Mouse (Mus musculus): Measurements from ENCODE around the gene Slc16a1. TPM values are rescaled to one million over a fixed set of nuclear protein-coding genes. Genes with fewer than 3 reads are reported as not detected.
A peak's percentile ranks its signal among the peaks of the same experiment; 100 is the strongest.

Gene Slc16a1
- polyA plus RNA-seq, 1 experiment from 2014 or later = 53.5 TPM

DNA sequence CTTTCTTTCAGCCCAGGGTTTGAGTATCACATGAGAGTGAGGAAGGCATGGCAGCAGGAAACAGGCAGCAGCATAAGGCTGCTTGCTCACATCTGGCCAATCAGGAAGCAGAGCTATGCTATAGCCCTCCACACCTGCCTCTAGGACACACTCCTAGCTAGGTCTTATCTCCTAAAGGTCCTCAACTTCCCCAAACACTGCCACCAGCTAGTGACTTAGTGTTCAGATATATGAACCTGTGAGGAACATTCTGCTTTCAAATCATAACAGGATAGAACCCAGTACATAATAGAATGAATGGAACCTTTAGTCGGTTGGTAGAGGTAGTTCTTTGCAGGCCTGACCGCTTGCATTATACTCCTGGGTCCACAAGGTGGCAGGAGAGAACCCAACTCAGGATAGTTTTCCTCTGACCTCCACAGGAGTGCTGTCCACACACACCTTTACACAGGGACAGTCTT, 5.4 kb downstream of the Slc16a1 start:
- H3K27me3 ChIP-seq (ENCODE audit: low read depth, poor library complexity, severe bottlenecking) = no peaks in the 10 kb centered on the region
- no peak overlapping the region for H3K27ac ChIP-seq
- DNase-seq (ENCODE audit: low spot score) = peak; percentile 40
- WGBS = 11% methylated on average over 2 of the region's 2 CpGs
- no peaks in the 10 kb centered on the region for H3K9me3 ChIP-seq (replicated peaks)
- peaks cover 24% of the 10 kb centered on the region for H3K4me1 ChIP-seq
- no peaks in the 10 kb centered on the region for H3K36me3 ChIP-seq
- no peak overlapping the region for H3K4me3 ChIP-seq

GRCm38 (mm10) chr3:104644371-104644770, 5.9 kb downstream of the Slc16a1 start:
- Histone ChIP-seq H3K27me3 (ENCODE audit: low read depth, poor library complexity, severe bottlenecking) (no peaks in the 10 kb centered on the region), H3K9me3 (replicated peaks) (no peaks in the 10 kb centered on the region), H3K4me3 (no peak overlapping the region), H3K4me1 (peaks cover 18% of the 10 kb centered on the region), H3K27ac (no peak overlapping the region), H3K36me3 (peaks cover 4% of the 10 kb centered on the region; the same call in 1 of the 2 replicates)
- no peak for DNase-seq (ENCODE audit: low spot score)
- WGBS = 93% methylated on average over 1 of the region's 1 CpGs

DNA sequence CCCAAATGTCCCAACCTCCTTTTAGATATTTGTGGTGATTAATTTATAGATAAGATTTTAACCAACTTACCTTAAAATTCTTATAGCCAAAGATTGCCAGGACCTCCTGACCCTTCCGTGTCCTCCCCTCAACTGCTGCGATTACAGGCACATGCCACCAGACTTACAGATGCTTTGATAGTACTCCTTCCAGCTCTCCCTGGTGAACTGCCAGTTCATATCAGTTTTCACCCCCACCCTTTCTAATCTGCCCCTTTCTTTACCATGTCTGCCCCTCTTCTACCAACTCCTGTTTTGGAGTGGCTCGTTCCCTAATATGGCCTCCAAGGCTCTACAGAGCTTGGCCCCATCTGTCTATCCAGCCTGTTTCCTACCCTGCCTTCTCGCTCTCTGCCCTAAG, 15.8 kb downstream of the Slc16a1 start:
- Histone ChIP-seq H3K9me3 (replicated peaks) (no peaks in the 10 kb centered on the region), H3K4me3 (no peak overlapping the region), H3K27ac (no peak overlapping the region), H3K4me1 (no peaks in the 10 kb centered on the region), H3K27me3 (ENCODE audit: low read depth, poor library complexity, severe bottlenecking) (no peaks in the 10 kb centered on the region), H3K36me3 (peaks cover 76% of the 10 kb centered on the region)
- 93% methylated on average over 4 of the region's 4 CpGs for WGBS
- no peak for DNase-seq (ENCODE audit: low spot score)

DNA sequence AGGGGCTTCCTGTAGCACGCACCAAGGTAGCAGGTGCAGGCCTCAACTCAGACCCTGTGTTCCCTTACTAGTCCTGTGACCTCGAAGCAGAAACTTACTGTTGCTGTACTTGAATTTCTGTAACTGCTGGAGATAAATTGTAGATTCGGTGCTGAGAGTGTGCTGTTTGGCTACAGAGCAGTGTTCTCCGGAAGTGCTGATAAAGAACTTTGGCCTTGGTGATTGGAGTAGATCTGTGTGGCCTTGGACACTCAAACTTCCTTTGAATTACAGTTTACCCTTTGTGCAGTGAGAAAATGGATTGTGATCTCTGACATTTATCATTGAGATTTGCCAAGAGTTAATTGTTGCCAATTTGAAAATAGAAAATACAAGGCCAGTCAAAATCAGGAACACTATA, 16.5 kb downstream of the Slc16a1 start:
- H3K9me3 ChIP-seq (replicated peaks) = no peaks in the 10 kb centered on the region
- H3K4me1 ChIP-seq = no peaks in the 10 kb centered on the region
- peaks cover 73% of the 10 kb centered on the region for H3K36me3 ChIP-seq
- H3K27ac ChIP-seq = no peak overlapping the region
- H3K27me3 ChIP-seq (ENCODE audit: low read depth, poor library complexity, severe bottlenecking) = no peaks in the 10 kb centered on the region
- H3K4me3 ChIP-seq = no peak overlapping the region
- WGBS = 94% methylated on average over 4 of the region's 4 CpGs
- DNase-seq (ENCODE audit: low spot score) = no peak

- Histone ChIP-seq H3K4me1 (peaks cover 9% of the 10 kb centered on the region; the same call in 1 of the 2 replicates), H3K36me3 (peaks cover 46% of the 10 kb centered on the region)
- WGBS = 92% methylated on average over 2 of the region's 2 CpGs
Observed at GRCm38 (mm10) chr3:104658706-104659105, 20.2 kb downstream of the Slc16a1 start.

GRCm38 (mm10) chr3:104659758-104660157, 21.3 kb downstream of the Slc16a1 start:
- no peak overlapping the region for H3K27ac ChIP-seq
- 87% methylated on average over 4 of the region's 4 CpGs for WGBS
- peaks cover 9% of the 10 kb centered on the region; the same call in 1 of the 2 replicates for H3K4me1 ChIP-seq
- H3K27me3 ChIP-seq (ENCODE audit: low read depth, poor library complexity, severe bottlenecking) = no peaks in the 10 kb centered on the region
- no peaks in the 10 kb centered on the region for H3K9me3 ChIP-seq (replicated peaks)
- no peak overlapping the region for H3K4me3 ChIP-seq
- H3K36me3 ChIP-seq = peaks cover 35% of the 10 kb centered on the region
- no peak for DNase-seq (ENCODE audit: low spot score)

More at GRCm38 (mm10) chr3:104658706-104659105, 20.2 kb downstream of the Slc16a1 start:
- H3K27ac ChIP-seq = no peak overlapping the region
- no peak for DNase-seq (ENCODE audit: low spot score)
- H3K4me3 ChIP-seq = no peak overlapping the region
- H3K9me3 ChIP-seq (replicated peaks) = no peaks in the 10 kb centered on the region
- no peaks in the 10 kb centered on the region for H3K27me3 ChIP-seq (ENCODE audit: low read depth, poor library complexity, severe bottlenecking)

DNA sequence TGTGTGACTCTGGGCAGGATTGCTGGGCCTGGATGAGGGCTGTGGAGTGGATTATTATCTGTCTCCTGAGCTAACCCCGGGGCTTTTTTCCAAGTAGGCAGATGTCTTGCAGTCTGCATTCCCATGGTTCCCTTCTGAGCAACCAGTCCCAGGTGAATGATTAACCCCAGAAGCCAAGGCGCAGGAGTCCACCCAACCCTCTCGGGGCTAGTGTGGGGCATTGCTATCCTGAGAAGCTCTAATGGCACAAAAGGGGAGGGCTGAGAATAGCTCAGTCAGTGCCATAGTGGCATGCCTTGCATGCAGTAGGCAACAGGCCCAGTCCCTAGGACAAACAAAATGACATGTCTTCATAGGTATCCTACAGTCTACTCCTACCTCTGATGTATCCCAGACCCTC, 22.1 kb downstream of the Slc16a1 start:
- 79% methylated on average over 3 of the region's 3 CpGs for WGBS
- Histone ChIP-seq H3K4me3 (no peak overlapping the region), H3K9me3 (replicated peaks) (no peaks in the 10 kb centered on the region), H3K27me3 (ENCODE audit: low read depth, poor library complexity, severe bottlenecking) (no peaks in the 10 kb centered on the region), H3K27ac (no peak overlapping the region), H3K36me3 (peaks cover 27% of the 10 kb centered on the region), H3K4me1 (peaks cover 9% of the 10 kb centered on the region; the same call in 1 of the 2 replicates)
- no peak for DNase-seq (ENCODE audit: low spot score)

DNA sequence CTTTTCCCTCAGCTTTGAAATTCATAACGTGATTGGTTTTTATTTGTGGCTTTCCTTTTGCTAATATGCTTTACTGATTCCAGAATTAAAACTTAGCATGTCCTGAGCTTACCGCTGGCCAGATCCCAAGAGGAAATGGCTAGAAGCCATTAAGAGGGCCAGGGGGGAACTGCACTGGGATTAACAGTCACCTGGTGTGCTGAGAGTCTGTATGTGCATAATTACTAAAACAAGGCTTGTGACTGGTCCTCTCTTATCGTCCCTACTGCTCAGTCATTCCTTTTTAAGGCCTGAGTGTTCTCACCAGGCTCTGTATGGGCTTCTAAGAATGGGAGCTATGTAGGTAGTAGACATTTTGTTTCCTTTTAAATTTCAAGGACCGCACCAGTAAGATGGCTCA, 23.5 kb downstream of the Slc16a1 start:
- no peak for DNase-seq (ENCODE audit: low spot score)
- peaks cover 16% of the 10 kb centered on the region for H3K36me3 ChIP-seq
- no peak overlapping the region for H3K4me3 ChIP-seq
- WGBS = 50% methylated on average over 4 of the region's 4 CpGs
- no peaks in the 10 kb centered on the region for H3K9me3 ChIP-seq (replicated peaks)
- H3K4me1 ChIP-seq = peaks cover 9% of the 10 kb centered on the region; the same call in 1 of the 2 replicates
- no peaks in the 10 kb centered on the region for H3K27me3 ChIP-seq (ENCODE audit: low read depth, poor library complexity, severe bottlenecking)
- no peak overlapping the region for H3K27ac ChIP-seq

DNA sequence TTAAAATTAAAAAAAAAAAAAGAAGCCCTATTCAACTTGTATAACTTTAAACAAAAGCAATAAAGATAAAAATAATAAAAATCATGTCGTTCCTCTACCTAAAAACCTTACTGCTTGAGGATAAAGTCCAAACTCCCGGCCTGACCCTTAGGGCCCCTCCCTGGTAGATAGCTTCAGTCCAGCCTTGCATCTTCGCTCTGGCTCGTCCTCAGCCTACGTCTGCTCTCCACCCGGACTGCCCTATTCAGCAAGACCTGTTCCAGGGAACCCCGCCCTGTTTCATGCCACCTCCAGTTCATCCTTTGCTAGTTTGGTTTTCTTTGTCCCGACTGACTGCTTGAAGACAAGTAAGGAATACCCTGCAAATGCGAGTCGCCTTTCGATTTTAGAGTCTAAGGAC, 24.5 kb downstream of the Slc16a1 start:
- no peak overlapping the region for H3K4me3 ChIP-seq
- WGBS = 83% methylated on average over 11 of the region's 11 CpGs
- H3K36me3 ChIP-seq = peaks cover 8% of the 10 kb centered on the region
- H3K9me3 ChIP-seq (replicated peaks) = no peaks in the 10 kb centered on the region
- no peaks in the 10 kb centered on the region for H3K27me3 ChIP-seq (ENCODE audit: low read depth, poor library complexity, severe bottlenecking)
- DNase-seq (ENCODE audit: low spot score) = no peak
- peaks cover 11% of the 10 kb centered on the region for H3K4me1 ChIP-seq
- H3K27ac ChIP-seq = no peak overlapping the region

DNA sequence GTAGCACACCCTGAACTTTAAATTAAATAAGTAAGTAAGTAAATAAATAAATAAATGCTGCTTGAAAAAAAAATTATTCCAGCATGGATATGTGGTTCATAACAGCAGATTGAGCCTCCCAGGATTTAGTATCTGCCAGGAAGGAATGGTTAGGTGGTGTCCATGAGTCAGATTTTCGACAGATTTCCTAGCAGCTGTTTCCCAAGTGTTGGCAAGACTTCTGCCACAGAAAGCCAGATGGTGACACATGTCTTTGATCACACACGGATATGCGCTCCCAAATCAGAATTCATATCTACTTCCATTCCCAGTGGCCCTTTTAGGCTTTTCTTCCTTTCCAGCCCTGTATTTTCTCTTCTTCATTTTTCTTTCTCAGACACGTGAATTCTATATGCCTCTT, 28.5 kb downstream of the Slc16a1 start:
- no peaks in the 10 kb centered on the region for H3K36me3 ChIP-seq
- H3K4me3 ChIP-seq = no peak overlapping the region
- DNase-seq (ENCODE audit: low spot score) = no peak

DNA sequence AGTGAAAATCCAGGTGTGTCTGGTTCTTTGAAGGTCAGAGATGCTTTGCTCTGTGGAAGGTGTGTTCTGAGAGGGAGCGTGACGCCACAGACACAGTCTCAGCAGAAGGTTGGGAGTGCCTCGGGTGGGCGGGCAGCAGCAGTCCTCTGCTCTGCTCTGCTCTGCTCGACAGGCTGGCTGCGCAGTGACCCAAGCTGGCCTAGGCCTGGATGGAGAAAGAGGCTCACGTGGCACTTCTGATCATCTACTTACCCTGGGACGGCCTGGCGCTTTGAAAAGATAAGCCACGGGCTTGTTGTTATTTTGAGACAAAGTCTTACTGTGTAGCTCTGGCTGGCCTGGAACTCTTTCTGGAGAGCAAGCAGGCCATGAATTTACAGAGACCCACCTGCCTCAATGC, 29.0 kb downstream of the Slc16a1 start:
- H3K4me1 ChIP-seq = peaks cover 25% of the 10 kb centered on the region
- DNase-seq (ENCODE audit: low spot score) = no peak
- no peaks in the 10 kb centered on the region for H3K36me3 ChIP-seq
- no peaks in the 10 kb centered on the region for H3K27me3 ChIP-seq (ENCODE audit: low read depth, poor library complexity, severe bottlenecking)
- no peaks in the 10 kb centered on the region for H3K9me3 ChIP-seq (replicated peaks)
- WGBS = 69% methylated on average over 10 of the region's 10 CpGs
- no peak overlapping the region for H3K4me3 ChIP-seq
- no peak overlapping the region for H3K27ac ChIP-seq

More for the DNA sequence above, 28.5 kb downstream of the Slc16a1 start:
- H3K9me3 ChIP-seq (replicated peaks) = no peaks in the 10 kb centered on the region
- peaks cover 26% of the 10 kb centered on the region for H3K4me1 ChIP-seq
- H3K27ac ChIP-seq = no peak overlapping the region
- WGBS = 73% methylated on average over 4 of the region's 4 CpGs
- no peaks in the 10 kb centered on the region for H3K27me3 ChIP-seq (ENCODE audit: low read depth, poor library complexity, severe bottlenecking)

GRCm38 (mm10) chr3:104668989-104669388, 30.5 kb downstream of the Slc16a1 start:
- peaks cover 26% of the 10 kb centered on the region for H3K4me1 ChIP-seq
- H3K9me3 ChIP-seq (replicated peaks) = no peaks in the 10 kb centered on the region
- WGBS = 90% methylated on average over 5 of the region's 5 CpGs
- no peak overlapping the region for H3K4me3 ChIP-seq
- no peak for DNase-seq (ENCODE audit: low spot score)
- H3K27me3 ChIP-seq (ENCODE audit: low read depth, poor library complexity, severe bottlenecking) = no peaks in the 10 kb centered on the region
- no peaks in the 10 kb centered on the region for H3K36me3 ChIP-seq
- no peak overlapping the region for H3K27ac ChIP-seq

DNA sequence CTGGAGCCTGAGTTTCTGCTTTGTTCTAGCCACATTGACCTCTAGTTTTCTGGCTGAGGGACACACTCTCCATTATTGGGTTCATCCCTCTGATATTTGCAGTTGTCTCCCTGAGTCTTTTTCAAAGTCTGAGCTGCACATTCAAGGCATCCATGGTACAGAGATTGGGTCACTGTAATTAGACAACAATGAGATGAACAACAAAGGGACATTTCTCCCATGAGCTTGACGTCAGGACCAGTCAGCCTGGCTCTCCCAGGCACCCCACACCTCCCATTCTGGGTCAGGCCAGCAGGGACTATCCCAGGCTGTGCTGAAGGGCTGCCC, 31.4 kb downstream of the Slc16a1 start:
- Histone ChIP-seq H3K36me3 (no peaks in the 10 kb centered on the region), H3K9me3 (replicated peaks) (no peaks in the 10 kb centered on the region), H3K4me3 (no peak overlapping the region), H3K27ac (peak overlapping the region; percentile 56), H3K27me3 (ENCODE audit: low read depth, poor library complexity, severe bottlenecking) (no peaks in the 10 kb centered on the region), H3K4me1 (peaks cover 34% of the 10 kb centered on the region)
- no peak for DNase-seq (ENCODE audit: low spot score)
- 41% methylated on average over 1 of the region's 1 CpGs for WGBS
